Mouse (Mus musculus): Measurements from ENCODE around the gene Ephx1.
"Not testable (repeated sequence)": the region's sequence is repeated elsewhere in the genome, so short reads cannot be mapped to it uniquely, and the experiment has no call there.

Ephx1 gene

GRCm38 (mm10) chr1:180941726-180942125 is 79.0 kb downstream of the Ephx1 start:
- in situ Hi-C loops (cut with MboI, MseI) = no loop called here

- in situ Hi-C loops (cut with MboI, MseI) = no loop called here
These were observed 79.8 kb downstream of the Ephx1 start for GRCm38 (mm10) chr1:180940776-180941460.

- in situ Hi-C loops (cut with MboI, MseI) = not testable (repeated sequence)
These were observed 81.9 kb downstream of the Ephx1 start for GRCm38 (mm10) chr1:180938781-180939180.

- in situ Hi-C loops (cut with MboI, MseI) = not testable (repeated sequence)
These were observed 83.1 kb downstream of the Ephx1 start for GRCm38 (mm10) chr1:180937631-180938030.

GRCm38 (mm10) chr1:180936610-180937398 is 83.9 kb downstream of the Ephx1 start:
- in situ Hi-C loops (cut with MboI, MseI) = not testable (repeated sequence)

GRCm38 (mm10) chr1:180934467-180935419 is 86.0 kb downstream of the Ephx1 start, which contains the start of gene Lefty1:
Lefty1 (plus strand) TSS chr1:180935022.
- in situ Hi-C loops (cut with MboI, MseI) = no loop called here

GRCm38 (mm10) chr1:180933659-180934058 is 87.0 kb downstream of the Ephx1 start:
- in situ Hi-C loops (cut with MboI, MseI) = no loop called here

- in situ Hi-C loops (cut with MboI, MseI) = no loop called here
These were observed 89.6 kb downstream of the Ephx1 start for GRCm38 (mm10) chr1:180931106-180931505.

- in situ Hi-C loops (cut with MboI, MseI) = no loop called here
These were observed 91.1 kb downstream of the Ephx1 start for GRCm38 (mm10) chr1:180929599-180929998.

- in situ Hi-C loops (cut with MboI, MseI) = no loop called here
These were observed 94.4 kb downstream of the Ephx1 start for GRCm38 (mm10) chr1:180926286-180926685.

All from regulatory T cell (primary cell).